Mouse (Mus musculus) spleen, postnatal 14 days (tissue): Measurements from ENCODE around the gene Spryd4.
A peak's percentile ranks its signal among the peaks of the same experiment; 100 is the strongest.
"Not testable (repeated sequence)": the region's sequence is repeated elsewhere in the genome, so short reads cannot be mapped to it uniquely, and the experiment has no call there.

Source experiments
- DNase-seq, 2 experiments: peaks; one replicate each; pipeline ENCODE4 v3.0.0; 2021 to 2022; ENCODE audit warnings: low spot score in 2 of 2

The Spryd4 gene

DNA sequence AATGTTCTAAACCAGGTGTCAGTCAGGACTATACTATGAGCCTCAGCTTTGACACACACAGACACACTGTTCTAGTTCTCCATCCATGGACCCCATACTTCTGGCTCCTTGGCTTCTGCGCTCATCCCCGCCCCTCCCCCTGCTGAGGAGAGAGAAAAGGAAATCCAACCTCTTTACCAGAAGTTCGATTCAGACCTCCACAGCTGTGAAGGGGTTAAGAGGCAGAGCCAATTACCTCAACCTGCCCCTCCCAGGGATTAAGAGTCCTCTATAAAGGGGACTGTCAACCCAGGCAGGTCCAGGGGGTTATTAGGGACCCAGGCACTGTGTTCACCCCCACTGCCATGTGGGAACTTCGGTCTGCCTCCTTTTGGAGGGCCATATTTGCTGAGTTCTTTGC, 13.9 kb upstream of the Spryd4 start, which contains the start of gene Mip:
Gene Mip, plus strand, starts transcription at position 301 of the 400 bp plus-strand sequence.
- DNase-seq = no peak

DNA sequence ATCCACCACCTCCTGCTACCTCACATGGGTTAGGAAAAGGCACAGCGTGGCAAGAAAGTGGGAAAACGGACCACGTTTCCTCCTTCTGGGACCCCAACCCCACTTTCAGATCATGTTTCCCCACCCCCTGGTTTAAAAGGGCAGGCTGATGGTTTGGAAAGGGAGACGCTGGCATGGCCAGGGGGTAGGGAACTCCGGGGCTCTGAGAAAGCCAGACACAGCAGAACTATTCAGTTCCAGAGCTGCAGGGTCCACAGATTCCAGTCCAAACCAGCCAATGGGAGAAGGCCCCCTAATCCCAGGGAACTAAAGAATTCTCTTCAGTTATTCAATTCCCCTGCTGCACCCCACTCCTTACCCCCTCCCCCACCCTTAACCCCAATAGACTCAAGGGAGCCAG, 13.5 kb upstream of the Spryd4 start:
- DNase-seq = no peak

DNA sequence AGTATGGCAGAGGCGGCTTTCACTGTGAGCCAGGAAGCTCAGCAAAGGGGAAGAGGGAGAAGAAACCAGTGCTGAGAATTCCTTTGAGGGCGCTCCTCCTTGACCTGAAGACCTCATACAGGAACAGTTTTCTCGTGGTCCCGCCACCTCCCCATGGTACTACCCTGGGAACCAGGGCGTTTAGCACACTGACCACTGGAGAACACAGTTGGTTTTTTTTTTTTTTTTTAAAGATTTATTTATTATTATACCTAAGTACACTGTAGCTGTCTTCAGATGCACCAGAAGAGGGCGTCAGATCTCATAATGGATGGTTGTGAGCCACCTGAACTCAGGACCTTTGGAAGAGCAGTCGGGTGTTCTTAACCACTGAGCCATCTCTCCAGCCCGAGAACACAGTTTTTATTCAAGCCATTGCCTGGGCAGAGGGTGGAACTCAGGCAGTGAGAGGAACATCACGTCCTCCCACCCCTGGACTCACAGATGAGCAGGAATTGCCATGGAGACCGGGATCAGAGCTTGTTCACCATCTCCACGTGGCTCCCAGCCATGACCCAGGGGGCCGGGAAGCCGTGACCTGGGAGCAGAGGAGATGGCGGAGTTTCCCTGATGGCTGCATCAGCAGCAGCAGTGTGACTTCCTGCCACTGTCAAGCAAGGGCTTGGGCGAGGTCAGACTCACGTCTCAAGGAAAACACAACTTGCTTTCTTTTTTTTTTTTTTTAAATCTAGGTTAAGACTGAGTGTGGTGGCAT, 10.1 kb upstream of the Spryd4 start:
- DNase-seq = no peak

DNA sequence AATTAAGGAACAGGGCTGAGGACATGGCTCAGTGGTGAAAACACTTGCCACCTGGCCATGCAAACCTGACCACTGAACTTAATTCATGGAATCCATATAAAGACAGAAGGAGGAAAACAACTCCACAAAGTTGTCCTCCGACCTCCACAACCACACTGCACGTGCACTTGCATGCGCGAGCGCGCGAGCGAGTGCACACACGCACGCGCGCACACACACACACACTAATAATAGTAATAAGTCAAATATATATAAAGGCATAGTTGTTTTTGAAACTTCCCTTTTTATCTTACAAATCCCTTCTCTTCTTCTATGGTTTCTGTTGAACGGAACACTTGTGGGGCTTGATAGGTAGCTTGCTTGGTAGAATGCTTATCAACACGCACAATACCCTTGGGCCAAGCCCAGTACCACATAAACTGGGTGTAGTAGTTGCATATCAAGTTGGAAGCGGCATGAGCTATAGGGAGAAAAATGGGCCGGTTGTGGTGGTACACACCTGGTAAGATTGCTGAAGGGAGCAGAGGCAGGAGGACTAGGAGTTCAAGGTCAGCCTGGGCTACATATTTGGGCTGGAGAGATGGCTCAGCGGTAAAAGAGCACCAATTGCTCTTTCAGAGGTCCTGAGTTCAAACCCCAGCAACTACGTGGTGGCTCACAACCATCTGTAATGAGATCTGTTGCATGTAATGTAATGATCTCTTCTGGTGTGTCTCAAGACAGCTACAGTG, 6.9 kb upstream of the Spryd4 start:
- no peak for DNase-seq

DNA sequence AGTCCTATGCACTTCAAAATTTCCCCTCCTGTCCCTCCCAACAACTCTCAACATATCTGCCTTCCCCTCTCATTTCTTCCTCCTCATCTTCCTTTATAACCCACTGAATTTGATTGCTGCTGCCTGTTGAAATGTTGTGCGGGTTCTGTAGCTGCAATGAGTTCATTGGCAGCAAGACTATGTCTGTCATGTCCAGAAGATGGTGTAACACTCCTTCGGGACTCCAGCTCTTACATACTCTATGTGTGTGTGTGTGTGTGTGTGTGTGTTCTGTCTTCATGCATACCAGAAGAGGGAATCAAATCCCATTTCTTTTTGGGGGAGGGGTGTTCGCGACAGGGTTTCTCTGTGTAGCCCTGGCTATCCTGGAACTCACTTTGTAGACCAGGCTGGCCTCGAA, 3.4 kb upstream of the Spryd4 start:
- no peak for DNase-seq

DNA sequence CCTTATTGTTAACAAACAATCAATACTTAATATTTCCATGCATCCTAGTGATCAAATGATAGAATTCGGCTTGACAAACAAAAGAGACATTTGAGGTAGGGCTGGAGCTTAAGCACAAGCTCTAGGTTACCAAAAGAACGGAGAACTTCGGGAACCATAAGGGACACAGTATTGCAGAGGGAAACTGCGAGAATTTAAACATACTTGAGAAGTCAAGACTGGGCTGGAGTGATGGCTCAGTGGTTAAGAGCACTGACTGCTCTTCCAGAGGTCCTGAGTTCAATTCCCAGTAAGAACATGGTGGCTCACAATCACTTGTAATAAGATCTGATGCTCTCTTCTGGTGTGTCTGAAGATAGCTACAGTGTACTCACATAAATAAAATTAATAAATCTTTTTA, 2.5 kb upstream of the Spryd4 start:
- DNase-seq = not testable (repeated sequence)

DNA sequence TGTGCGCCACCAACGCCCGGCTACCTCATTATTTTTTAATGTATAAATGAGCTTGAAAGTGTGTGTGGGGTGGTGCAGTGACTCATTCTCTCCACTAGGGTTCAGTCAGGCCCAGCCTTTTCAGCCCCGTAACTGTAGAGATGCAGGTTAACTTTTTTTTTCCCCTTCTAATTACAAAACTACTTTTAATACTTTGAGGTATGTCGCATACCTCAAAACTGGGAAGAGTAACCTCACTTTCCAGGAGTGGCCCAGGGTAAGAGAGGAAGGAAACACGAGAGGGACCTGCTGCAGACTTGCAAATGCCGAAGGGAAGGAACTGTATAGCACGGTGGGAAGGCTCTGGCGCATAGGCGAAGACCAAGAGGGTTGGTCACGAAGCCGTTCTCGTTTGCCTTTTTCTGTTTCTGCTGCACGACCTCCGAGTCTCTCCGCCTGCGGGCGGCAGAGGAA, 1.3 kb upstream of the Spryd4 start:
- peak; percentile 42 to 69 for DNase-seq

DNA sequence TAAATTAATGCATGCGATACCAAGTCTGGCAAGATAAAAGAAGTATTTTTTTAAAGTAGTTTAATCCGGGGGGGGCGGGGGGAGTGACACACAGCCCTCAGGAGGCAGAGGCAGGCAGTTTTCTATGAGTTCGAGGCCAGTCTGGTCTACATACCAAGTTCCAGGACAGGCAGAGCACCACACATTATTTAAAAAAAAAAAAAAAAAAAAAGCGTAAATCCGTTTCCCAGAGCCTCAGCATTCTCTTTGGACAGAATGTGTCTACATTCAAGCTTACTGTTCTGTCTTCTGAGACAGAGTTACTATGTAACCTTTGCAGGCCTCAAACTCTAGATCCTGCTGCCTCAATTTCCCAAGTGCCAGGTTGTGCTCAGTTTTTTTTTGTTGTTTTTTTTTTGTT, 541 bp upstream of the Spryd4 start:
- DNase-seq = no peak

DNA sequence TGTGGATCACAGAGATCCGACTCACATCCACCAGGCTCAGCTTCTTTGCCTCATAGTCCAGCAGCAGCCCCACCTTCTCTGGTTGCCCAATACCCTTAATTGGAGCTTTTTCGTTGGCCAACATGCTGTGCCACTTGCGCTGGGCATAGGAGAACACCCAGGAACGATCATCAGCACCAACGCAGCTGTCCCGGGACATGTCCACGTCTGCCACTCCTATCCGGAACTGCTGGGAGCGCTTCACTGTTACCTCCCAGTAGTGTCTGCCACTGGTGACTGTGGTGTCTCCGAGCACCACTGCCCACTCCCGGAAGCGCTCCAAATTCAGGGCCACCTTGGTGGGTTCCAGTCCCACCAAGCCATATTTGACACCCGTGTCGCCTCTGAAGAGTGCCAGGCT, 653 bp downstream of the Spryd4 start:
- no peak for DNase-seq

DNA sequence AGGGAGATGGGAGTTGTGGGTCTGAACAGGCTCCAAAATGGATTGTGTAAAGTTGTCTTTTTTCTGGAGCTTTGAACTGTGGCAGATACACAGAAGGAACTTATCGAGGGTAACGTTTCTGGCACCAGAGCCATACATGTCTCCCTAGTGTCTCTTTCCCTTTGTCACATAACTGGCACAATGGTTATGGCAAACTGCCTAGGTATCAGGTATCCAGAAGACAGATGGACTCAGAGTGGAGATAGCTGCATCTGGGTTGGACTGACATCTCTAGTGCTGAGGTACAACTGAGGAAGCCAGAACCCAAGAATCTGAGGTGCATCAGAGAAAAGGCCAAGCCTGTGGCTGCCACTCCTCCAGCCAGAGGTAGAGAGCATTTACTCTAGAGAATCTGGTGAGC, 1.5 kb downstream of the Spryd4 start:
- DNase-seq = no peak

DNA sequence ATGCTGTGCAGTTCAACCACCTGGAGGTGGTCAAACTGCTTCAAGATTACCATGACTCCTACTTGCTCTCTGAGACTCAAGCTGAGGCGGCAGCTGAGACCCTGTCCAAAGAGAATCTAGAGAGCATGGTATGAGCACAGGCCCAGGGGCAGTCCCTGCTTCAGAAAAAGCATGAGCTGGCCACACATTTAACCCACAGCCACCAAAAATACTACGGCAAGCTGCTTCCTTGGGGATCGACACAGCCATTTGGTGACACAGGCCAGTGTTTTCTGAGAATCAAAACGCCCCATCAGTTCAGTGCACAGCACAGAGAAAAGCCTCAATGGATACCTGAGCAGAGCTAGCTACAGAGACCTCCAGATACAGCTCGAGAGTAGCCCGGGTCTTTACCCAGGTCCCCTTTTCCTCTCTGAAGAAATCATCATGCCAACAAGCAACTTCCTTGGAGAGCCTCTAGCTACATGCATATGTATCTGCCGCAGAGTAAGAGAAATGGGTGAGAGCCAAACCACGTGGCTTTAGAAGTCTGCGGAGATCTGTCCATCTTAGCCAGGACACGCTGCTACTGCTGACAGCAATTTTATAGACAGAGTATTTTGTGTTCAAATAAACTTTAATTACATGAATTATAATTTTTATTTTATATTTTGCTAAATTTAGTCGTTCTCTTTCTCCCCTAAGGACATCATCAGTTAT, 2.1 kb downstream of the Spryd4 start:
- DNase-seq = no peak

DNA sequence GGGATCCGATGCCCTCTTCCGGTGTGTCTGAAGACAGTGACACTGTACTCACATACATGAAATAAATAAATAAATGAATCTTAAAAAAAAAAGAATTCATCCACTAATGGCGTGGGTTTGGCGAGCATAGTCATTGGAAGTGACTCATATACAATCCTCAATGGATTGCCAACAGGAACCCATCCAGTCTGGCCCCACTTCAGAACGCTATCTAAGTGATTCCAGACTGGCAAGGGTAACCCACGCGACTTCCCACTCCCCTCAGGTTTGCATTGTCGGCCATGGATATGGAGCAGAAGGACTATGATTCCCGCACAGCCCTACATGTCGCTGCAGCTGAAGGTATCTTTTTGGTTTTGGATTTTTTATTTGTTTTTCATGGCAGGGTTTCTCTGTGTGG, 3.3 kb downstream of the Spryd4 start:
- DNase-seq = no peak

DNA sequence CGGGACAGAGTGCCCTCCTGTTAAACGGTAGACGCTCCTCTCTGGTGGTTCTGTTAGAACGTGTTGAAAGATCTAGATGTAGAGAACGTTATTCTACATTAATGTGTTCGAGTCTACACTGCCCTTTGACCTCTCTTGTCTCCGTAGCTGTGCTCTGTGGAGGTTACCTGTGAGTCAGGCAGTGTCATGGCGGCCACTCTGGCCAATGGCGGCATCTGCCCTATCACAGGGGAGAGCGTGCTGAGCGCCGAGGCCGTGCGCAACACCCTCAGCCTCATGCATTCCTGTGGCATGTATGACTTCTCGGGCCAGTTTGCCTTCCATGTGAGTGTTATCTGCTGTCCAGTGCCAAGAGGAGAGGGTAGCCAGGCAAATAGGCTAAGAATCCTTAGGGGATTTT, 6.7 kb downstream of the Spryd4 start:
- no peak for DNase-seq

DNA sequence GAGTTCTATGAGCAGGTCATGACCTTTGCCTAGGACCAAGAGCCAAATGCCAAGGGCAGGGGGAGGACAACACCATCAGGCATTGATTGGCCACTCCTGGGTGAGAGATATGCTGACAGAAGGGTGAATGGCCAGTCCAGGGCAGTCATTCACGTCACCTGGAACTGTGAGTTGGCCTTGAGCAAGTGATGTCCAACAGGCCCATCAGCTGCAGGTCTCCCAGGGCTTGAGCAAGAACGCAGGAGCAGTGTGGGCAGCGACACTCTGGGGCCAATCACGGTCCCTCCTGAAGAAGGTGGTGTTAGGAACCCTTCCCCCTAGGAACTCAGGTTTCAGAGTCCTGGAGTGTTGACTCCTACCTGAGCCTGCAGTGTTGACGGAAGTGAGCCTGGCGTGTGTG, 9.8 kb downstream of the Spryd4 start:
- no peak for DNase-seq

DNA sequence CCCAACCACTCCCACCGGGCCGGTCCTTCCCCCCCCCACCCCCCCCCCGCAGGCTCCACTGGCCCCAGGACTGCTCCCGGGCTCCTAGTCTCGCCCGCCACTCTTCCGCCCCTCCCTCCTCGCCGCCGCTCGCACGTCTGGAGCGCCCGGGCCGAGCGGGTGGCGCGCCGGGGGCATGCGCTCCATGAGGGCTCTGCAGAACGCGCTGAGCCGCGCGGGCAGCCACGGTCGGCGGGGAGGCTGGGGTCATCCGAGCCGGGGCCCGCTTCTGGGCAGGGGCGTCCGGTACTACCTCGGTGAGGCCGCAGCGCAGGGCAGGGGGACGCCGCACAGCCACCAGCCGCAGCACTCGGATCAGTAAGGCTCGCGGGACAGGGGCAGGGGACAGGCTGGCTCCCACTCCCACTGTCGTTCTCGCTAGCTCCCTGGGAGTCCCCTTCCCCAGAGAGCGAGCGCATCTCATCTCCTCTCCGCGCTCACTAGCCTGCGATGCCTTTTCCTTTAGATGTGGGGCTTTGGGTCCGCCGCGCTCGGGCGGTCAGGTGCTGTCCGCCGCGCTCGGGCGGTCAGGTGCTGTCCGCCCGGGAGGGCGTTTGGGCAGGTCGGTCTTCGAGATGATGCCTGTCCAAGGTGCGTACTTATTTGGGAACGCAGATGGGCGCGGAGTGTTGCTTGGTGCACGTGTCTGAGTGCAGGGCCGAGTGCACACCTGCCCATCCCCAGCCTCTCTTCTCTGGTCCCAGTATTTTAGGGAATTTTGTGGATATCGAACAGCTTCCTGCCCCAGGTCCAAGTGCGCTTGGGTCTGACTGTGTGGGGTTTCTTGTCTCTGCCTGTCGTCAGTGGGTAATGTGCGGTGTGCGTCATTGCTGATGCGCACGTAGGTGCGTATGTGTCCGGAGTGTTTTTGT, 16.8 kb downstream of the Spryd4 start:
- DNase-seq = no peak

DNA sequence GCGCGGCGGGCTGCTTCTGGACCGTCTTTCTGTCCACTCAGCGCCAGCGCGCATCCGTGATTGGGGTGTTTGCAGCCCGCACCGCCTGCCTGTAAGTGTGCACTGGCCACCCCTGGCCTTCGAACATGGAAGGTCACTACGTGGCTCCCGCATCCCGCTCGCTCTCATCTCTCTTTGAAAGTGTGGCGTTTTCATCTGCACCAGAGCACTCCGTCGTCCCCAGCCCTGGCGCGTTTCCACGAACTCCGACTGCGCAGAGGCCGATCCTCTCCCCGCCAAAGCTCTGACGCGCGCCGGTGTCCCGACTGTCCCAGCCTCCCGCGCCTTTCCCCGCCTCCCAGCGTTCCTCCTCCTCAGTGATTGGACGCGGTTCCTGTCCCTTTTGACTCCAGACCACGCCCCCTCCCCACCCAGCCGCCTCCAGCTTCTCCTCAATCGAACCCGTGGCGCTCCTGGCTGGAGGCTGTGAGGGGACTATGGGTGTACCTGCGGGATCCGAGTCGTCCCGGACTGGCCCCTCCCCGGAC, 17.5 kb downstream of the Spryd4 start, which contains the start of gene Gls2:
Gene Gls2, plus strand, starts transcription at position 434 of the 527 bp plus-strand sequence.
- DNase-seq = peak; percentile 87

DNA sequence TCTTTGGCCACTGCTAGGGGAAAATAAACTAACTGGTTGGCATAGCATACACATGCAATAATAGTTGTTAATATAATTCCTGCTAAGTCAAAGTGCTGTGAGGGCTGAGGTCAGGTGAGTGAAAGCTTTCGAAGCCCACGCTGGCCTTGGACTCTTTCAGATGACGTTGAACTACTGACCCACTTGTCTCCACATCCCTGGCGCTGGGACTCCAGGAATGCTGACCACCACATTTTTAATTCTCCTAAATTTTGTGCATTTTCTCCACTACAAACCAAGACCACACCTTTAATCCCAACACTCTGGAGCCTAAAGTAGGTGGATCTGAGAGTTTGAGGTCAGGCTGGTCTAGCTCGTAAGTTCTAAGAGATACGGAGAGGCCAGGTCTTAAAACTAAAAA, 18.5 kb downstream of the Spryd4 start:
- DNase-seq = no peak

DNA sequence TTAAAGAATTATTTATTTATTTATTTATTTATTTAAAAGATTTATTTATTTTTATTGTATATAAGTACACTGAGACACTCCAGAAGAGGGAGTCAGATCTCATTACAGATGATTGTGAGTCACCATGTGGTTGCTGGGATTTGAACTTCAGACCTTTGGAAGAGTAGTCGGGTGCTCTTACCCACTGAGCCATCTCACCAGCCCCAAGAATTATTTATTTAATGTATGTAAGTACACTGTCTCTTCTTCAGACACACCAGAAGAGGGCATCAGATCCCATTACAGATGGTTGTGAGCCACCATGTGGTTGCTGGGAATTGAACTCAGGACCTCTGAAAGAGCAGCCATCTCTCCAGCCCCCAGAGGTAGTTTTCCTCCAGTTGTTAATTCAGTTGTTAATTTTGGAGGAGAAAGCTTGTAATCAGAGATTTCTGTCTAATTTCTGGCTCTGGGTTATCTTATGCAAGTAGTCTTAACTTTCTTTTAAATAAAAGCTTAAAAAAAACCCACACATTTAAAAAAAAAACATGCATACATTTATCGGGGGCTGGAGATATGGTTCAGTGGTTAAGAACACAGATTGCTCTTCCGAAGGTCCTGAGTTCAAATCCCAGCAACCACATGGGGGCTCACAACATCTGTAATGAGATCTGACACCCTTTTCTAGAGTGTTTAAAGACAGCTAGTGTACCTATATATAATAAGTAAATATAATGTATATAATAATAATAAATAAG, 19.4 kb downstream of the Spryd4 start:
- DNase-seq = not testable (repeated sequence)

DNA sequence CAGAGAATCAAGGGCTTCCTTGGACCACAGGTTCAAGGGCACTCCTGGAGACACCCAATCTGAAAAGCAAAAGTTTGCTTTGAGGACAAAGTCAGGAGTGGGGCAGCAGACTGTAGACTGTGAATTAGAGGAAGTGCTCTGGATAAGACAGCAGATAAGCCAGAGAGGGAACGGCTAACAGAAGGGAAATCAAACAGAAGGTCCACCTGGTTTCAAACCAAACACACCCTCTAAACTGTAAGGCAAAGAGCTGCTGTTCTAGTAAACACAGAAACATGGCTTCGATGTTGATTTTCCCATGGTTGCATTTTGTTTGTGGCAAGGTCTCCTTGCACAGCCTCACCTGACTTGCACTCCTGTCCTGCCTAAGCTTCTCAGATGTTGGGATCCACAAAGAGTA, 20.1 kb downstream of the Spryd4 start:
- DNase-seq = no peak

DNA sequence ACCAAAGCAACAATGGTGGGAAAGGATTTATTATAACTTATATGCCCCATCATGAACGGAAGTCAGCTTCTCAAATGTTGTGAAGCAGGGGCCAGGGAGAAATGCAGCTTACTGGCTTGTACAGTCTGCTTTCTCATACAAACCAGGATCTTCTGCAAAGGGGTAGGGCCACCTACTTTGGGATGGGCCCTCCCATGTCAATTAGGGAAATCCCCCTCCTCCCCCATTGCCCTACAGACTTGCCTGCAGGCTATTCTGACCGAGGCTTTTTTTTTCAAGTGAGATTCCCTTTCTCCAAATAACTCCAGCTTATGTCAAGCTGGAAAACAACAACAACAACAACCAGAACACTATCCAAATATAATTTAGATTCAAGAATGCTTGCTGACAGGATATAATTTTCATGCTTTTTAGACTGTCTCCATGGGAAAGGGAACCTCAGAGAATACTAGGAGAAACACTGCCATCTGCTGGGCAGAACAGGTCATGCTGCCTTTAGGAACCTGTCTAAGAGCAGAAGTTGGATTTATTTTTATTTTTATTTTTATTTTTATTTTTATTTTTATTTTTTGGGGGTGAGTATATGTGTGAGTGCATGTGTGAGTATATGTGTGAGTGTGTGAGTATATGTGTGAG, 23.2 kb downstream of the Spryd4 start:
- peak; percentile 59 to 76 for DNase-seq
